17 mouse cellular contexts compared by ENCODE assay signal in the genomic region with DNA sequence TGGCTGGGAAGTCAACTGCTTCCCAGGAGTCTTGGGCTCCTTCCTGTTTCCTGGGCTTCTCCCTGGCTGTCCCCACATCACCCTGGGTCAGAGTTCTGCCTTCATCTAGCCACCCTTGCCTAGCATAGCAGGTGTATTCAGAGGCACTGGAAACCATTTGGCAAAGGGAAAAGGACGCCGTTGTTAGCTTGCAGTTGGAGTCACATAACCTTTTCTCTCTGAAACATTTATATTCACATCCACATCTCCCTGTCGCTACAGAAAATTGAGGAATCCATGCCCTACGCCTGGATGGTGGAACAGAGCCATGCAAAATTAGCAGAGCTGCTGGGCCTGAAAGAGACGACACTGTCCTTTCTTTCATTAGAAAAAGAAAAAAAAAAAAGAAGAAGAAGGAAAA. TPM values are rescaled to one million over a fixed set of nuclear protein-coding genes. Genes with fewer than 3 reads are reported as not detected.
DNase-seq lines count a peak whose midpoint lies in the region; ATAC-seq lines count a peak whose summit lies in the region.
"Had no signal": no experiment of that assay in that cellular context is flagged by ENCODE, and none has a peak within 500 bp of the region (broad histone marks: within the 10 kb centered on the region; RNA-seq: fewer than 3 reads in every experiment).

No protein-coding gene starts in this region.

- peaks cover 25% of the 10 kb centered on the region for H3K4me1 ChIP-seq in hindbrain, embryonic 13.5 days (replicated peaks)
- H3K4me1 ChIP-seq in hindbrain, embryonic 11.5 days (replicated peaks; ENCODE audit: control insufficient read depth, insufficient read depth, low read length): no peaks in the 10 kb centered on the region
- H3K4me1 ChIP-seq: heart, embryonic 10.5 days; kidney, embryonic 15.5 days; liver, embryonic 12.5 days had no signal

- WGBS in hindbrain, embryonic 13.5 days: 34% methylated on average over 5 of the region's 5 CpGs
- 55% methylated on average over 5 of the region's 5 CpGs for WGBS in hindbrain, embryonic 11.5 days

- no peak overlapping the region for H3K4me2 ChIP-seq in hindbrain, embryonic 13.5 days
- no peak overlapping the region for H3K4me2 ChIP-seq in hindbrain, embryonic 11.5 days (replicated peaks; ENCODE audit: low read depth, low read length)
- H3K4me2 ChIP-seq: kidney, embryonic 15.5 days; liver, embryonic 12.5 days had no signal

- ATAC-seq in hindbrain, embryonic 13.5 days (ENCODE audit: low FRiP score): peak; percentile 43; the same call in 1 of the 2 replicates
- no peak for ATAC-seq in hindbrain, embryonic 11.5 days (ENCODE audit: low FRiP score)
- no peak for ATAC-seq in erythroid progenitor cell, adult 5-6 weeks (replicated peaks; ENCODE audit: low FRiP score, poor library complexity, severe bottlenecking)
- ATAC-seq: activated CD4-positive, CD25-positive, alpha-beta regulatory T cell, adult 4 months; CD4-positive, CD25-positive, alpha-beta regulatory T cell, adult 4 months; liver, embryonic 12.5 days had no signal

- H3K9me3 ChIP-seq in hindbrain, embryonic 13.5 days: peaks cover 7% of the 10 kb centered on the region; the same call in 1 of the 2 replicates
- no peaks in the 10 kb centered on the region for H3K9me3 ChIP-seq in hindbrain, embryonic 11.5 days (ENCODE audit: control insufficient read depth, low read length)
- H3K9me3 ChIP-seq: heart, embryonic 10.5 days; kidney, embryonic 15.5 days had no signal

- no peak overlapping the region for H3K4me3 ChIP-seq in hindbrain, embryonic 13.5 days
- H3K4me3 ChIP-seq in hindbrain, embryonic 11.5 days (ENCODE audit: low read depth, low read length): no peak overlapping the region
- H3K4me3 ChIP-seq: heart, embryonic 10.5 days; kidney, embryonic 15.5 days; liver, embryonic 12.5 days had no signal

- no peaks in the 10 kb centered on the region for H3K36me3 ChIP-seq in hindbrain, embryonic 13.5 days
- H3K36me3 ChIP-seq in hindbrain, embryonic 11.5 days (ENCODE audit: control insufficient read depth, insufficient read depth, low read length): no peaks in the 10 kb centered on the region
- H3K36me3 ChIP-seq: heart, embryonic 10.5 days; kidney, embryonic 15.5 days; liver, embryonic 12.5 days had no signal

- H3K9ac ChIP-seq in hindbrain, embryonic 13.5 days: no peak overlapping the region
- no peak overlapping the region for H3K9ac ChIP-seq in hindbrain, embryonic 11.5 days (ENCODE audit: low read depth, low read length)
- H3K9ac ChIP-seq: kidney, embryonic 15.5 days; liver, embryonic 12.5 days had no signal

- no peak for DNase-seq in hindbrain, embryonic 11.5 days (ENCODE audit: low spot score)
- peak; percentile 67 to 82 for DNase-seq in right cerebral cortex, postnatal 10 days (ENCODE audit: low spot score in 2 of 2)
- DNase-seq in right cerebral cortex, postnatal 25 days: no peak
- peak; percentile 22 to 27 for DNase-seq in layer of hippocampus, postnatal 36 days
- no peak for DNase-seq in adrenal gland, adult (ENCODE audit: inconsistent age in 2 of 2, low spot score in 1 of 2)
- DNase-seq: cerebellum, postnatal 36 days; gastrocnemius, postnatal 10 days; heart, postnatal 36 days; lung, postnatal 14 days; thymus, postnatal 14 days had no signal

- H3K27me3 ChIP-seq in hindbrain, embryonic 13.5 days: peaks cover 10% of the 10 kb centered on the region
- H3K27me3 ChIP-seq in hindbrain, embryonic 11.5 days (ENCODE audit: control insufficient read depth, insufficient read depth, low read length): no peaks in the 10 kb centered on the region; the same call in 1 of the 2 replicates

- peak overlapping the region; percentile 73 for H3K27ac ChIP-seq in hindbrain, embryonic 13.5 days
- no peak overlapping the region for H3K27ac ChIP-seq in hindbrain, embryonic 11.5 days (ENCODE audit: low read depth, low read length)
- H3K27ac ChIP-seq: heart, embryonic 10.5 days; kidney, embryonic 15.5 days; liver, embryonic 12.5 days had no signal

RNA-seq across cellular contexts. Expression of a gene that starts 17.7 kb away (rescaled TPM):
- polyA plus RNA-seq in hindbrain, embryonic 13.5 days (2015; fragmentation: Nextera tagmentation; extraction: Ambion mirVana): 0.35 and 0.47 TPM in 2 replicates
- polyA plus RNA-seq in hindbrain, embryonic 11.5 days (2014; fragmentation: Nextera tagmentation; extraction: Ambion mirVana): 0.71 and 0.88 TPM in 2 replicates
- under 1 TPM; 0.48 to 0.55 TPM for total RNA-seq in layer of hippocampus, postnatal 36 days (2021)
- total RNA-seq in erythroid progenitor cell, adult 5-6 weeks (2015; ENCODE audit: low replicate concordance): not detected in 2 replicates
- total RNA-seq in erythroid progenitor cell, adult 5-6 weeks (2017; ENCODE audit: low replicate concordance): not detected in 2 replicates
- total RNA-seq: heart, postnatal 36 days had no signal
- polyA plus RNA-seq: activated CD4-positive, CD25-positive, alpha-beta regulatory T cell, adult 4 months; CD4-positive, CD25-positive, alpha-beta regulatory T cell, adult 4 months had no signal

Comparison
In these comparisons a context has a peak if more than half of its experiments do, and no peak if none do; other contexts are left out.
1. DNase-seq: peak in right cerebral cortex, postnatal 10 days (2 of 2) and layer of hippocampus, postnatal 36 days (2 of 2); none in hindbrain, embryonic 11.5 days (single experiment), right cerebral cortex, postnatal 25 days (single experiment) and adrenal gland, adult (0 of 2).